Mouse (Mus musculus): ENCODE results near the gene Fbrsl1.

- TF ChIP-seq POLR2A (IDR thresholded peaks at IDR 0.05; ENCODE audit: control insufficient read depth, low read depth, low read length), result no peak
- TF ChIP-seq CTCF (IDR thresholded peaks at IDR 0.05; ENCODE audit: control insufficient read depth, insufficient read depth, insufficient replicate concordance, low read depth, low read length), result no peak
Observed at GRCm38 (mm10) chr5:110438591-110438990, 9.7 kb downstream of the Fbrsl1 start.

All from testis, adult 2 months (tissue).